In genomic region chr19:53461025-53462015, GRCm38 (mm10) we compare ENCODE assay signal across 9 mouse cellular contexts.
DNase-seq lines count a peak whose midpoint lies in the region; ATAC-seq and TF ChIP-seq lines count a peak whose summit lies in the region.
"Had no signal": no experiment of that assay in that cellular context is flagged by ENCODE, and none has a peak within 500 bp of the region (broad histone marks: within the 10 kb centered on the region; RNA-seq: fewer than 3 reads in every experiment).

No protein-coding gene starts in this region.

- H3K4me2 ChIP-seq in lung, embryonic 15.5 days: no peak overlapping the region
- H3K4me2 ChIP-seq: limb, embryonic 15.5 days had no signal

- TF ChIP-seq CTCF in lung, adult 2 months (IDR thresholded peaks at IDR 0.05; ENCODE audit: insufficient read depth, low read length): no peak
- TF ChIP-seq CTCF in layer of hippocampus, adult 2 months (conservative IDR thresholded peaks at IDR 0.05): no peak

- no peaks in the 10 kb centered on the region for H3K36me3 ChIP-seq in lung, embryonic 15.5 days
- H3K36me3 ChIP-seq: limb, embryonic 15.5 days had no signal

- H3K27ac ChIP-seq in lung, embryonic 15.5 days: peak overlapping the region; percentile 54
- no peak overlapping the region for H3K27ac ChIP-seq in layer of hippocampus, adult 2 months
- H3K27ac ChIP-seq: limb, embryonic 15.5 days had no signal

- no peak for TF ChIP-seq POLR2A in lung, adult 2 months (IDR thresholded peaks at IDR 0.05; ENCODE audit: borderline replicate concordance, extremely low read depth, low read depth, low read length)

- H3K9me3 ChIP-seq in lung, embryonic 15.5 days: no peaks in the 10 kb centered on the region
- H3K9me3 ChIP-seq: limb, embryonic 15.5 days had no signal

- no peak overlapping the region for H3K9ac ChIP-seq in lung, embryonic 15.5 days
- H3K9ac ChIP-seq: limb, embryonic 15.5 days had no signal

- H3K4me3 ChIP-seq in lung, embryonic 15.5 days: no peak overlapping the region
- no peak overlapping the region for H3K4me3 ChIP-seq in lung, adult 2 months (replicated peaks; ENCODE audit: extremely low read depth, low read depth, low read length)
- H3K4me3 ChIP-seq in layer of hippocampus, adult 2 months: no peak overlapping the region
- H3K4me3 ChIP-seq: limb, embryonic 15.5 days had no signal

- ATAC-seq in lung, embryonic 15.5 days (ENCODE audit: borderline replicate concordance, extremely low read depth, low FRiP score, low TSS enrichment): peak; percentile 29; the same call in 1 of the 2 replicates
- peak; percentile 53 for ATAC-seq in common myeloid progenitor, adult 5-6 weeks (replicated peaks; ENCODE audit: low read depth, poor library complexity, severe bottlenecking)

- WGBS in lung, embryonic 15.5 days: 55% methylated on average over 17 of the region's 17 CpGs
- 51% methylated on average over 17 of the region's 17 CpGs for WGBS in lung, adult 2 months

- DNase-seq in lung, adult 2 months: no peak
- peak; percentile 91 for DNase-seq in ES-CJ7 (ENCODE audit: low read depth, low spot score)
- DNase-seq in naive thymus-derived CD4-positive, alpha-beta T cell, adult 2 months (ENCODE audit: low read depth): peak; percentile 52
- no peak for DNase-seq in layer of hippocampus, adult 2 months (ENCODE audit: low spot score in 2 of 2)
- DNase-seq in kidney, postnatal 10 days: no peak
- DNase-seq in cerebellum, adult 8-10 months: no peak

- H3K27me3 ChIP-seq in lung, embryonic 15.5 days: no peaks in the 10 kb centered on the region

- peaks cover 10% of the 10 kb centered on the region; the same call in 1 of the 2 replicates for H3K4me1 ChIP-seq in lung, embryonic 15.5 days
- no peaks in the 10 kb centered on the region for H3K4me1 ChIP-seq in lung, adult 2 months (ENCODE audit: control insufficient read depth, insufficient read depth, low read length)

Comparison
In these comparisons a context has a peak if more than half of its experiments do, and no peak if none do; other contexts are left out.
1. DNase-seq: peak in ES-CJ7 (single experiment) and naive thymus-derived CD4-positive, alpha-beta T cell, adult 2 months (single experiment); none in lung, adult 2 months (single experiment), layer of hippocampus, adult 2 months (0 of 2), kidney, postnatal 10 days (single experiment) and cerebellum, adult 8-10 months (single experiment).